20 mouse cellular contexts compared by ENCODE assay signal in genomic region chr3:121957606-121958344, GRCm38 (mm10). TPM values are rescaled to one million over a fixed set of nuclear protein-coding genes. Genes with fewer than 3 reads are reported as not detected.
A peak's percentile ranks its signal among the peaks of the same experiment; 100 is the strongest.
DNase-seq lines count a peak whose midpoint lies in the region; ATAC-seq lines count a peak whose summit lies in the region.
"Had no signal": no experiment of that assay in that cellular context is flagged by ENCODE, and none has a peak within 500 bp of the region (broad histone marks: within the 10 kb centered on the region; RNA-seq: fewer than 3 reads in every experiment).

No protein-coding gene starts in this region.

- no peaks in the 10 kb centered on the region for H3K9me3 ChIP-seq in forebrain, embryonic 16.5 days (ENCODE audit: control insufficient read depth, low read length)
- H3K9me3 ChIP-seq in forebrain, embryonic 11.5 days (ENCODE audit: control insufficient read depth, low read length) = peaks cover 2% of the 10 kb centered on the region; the same call in 1 of the 2 replicates
- H3K9me3 ChIP-seq in hindbrain, embryonic 12.5 days (replicated peaks) = no peaks in the 10 kb centered on the region
- H3K9me3 ChIP-seq: hindbrain, embryonic 13.5 days; intestine, embryonic 15.5 days had no signal

- H3K4me2 ChIP-seq in forebrain, embryonic 16.5 days (ENCODE audit: low read length) = no peak overlapping the region
- H3K4me2 ChIP-seq in forebrain, embryonic 11.5 days (ENCODE audit: low read depth, low read length, severe bottlenecking) = no peak overlapping the region
- no peak overlapping the region for H3K4me2 ChIP-seq in hindbrain, embryonic 12.5 days (replicated peaks)
- H3K4me2 ChIP-seq: heart, embryonic 11.5 days; hindbrain, embryonic 13.5 days; intestine, embryonic 15.5 days had no signal

- no peaks in the 10 kb centered on the region for H3K36me3 ChIP-seq in forebrain, embryonic 16.5 days (ENCODE audit: control insufficient read depth, insufficient read depth)
- no peaks in the 10 kb centered on the region for H3K36me3 ChIP-seq in forebrain, embryonic 11.5 days (ENCODE audit: control insufficient read depth, insufficient read depth, low read length)
- H3K36me3 ChIP-seq in hindbrain, embryonic 12.5 days = no peaks in the 10 kb centered on the region
- H3K36me3 ChIP-seq: hindbrain, embryonic 13.5 days; intestine, embryonic 15.5 days had no signal

- peaks cover 5% of the 10 kb centered on the region; the same call in 1 of the 2 replicates for H3K4me1 ChIP-seq in forebrain, embryonic 16.5 days (replicated peaks; ENCODE audit: control insufficient read depth, insufficient read depth, low read length)
- H3K4me1 ChIP-seq in forebrain, embryonic 11.5 days (replicated peaks; ENCODE audit: control insufficient read depth, insufficient read depth, low read length) = no peaks in the 10 kb centered on the region; the same call in 1 of the 2 replicates
- H3K4me1 ChIP-seq in hindbrain, embryonic 12.5 days = peaks cover 7% of the 10 kb centered on the region; the same call in 1 of the 2 replicates

- 68% methylated on average over 2 of the region's 2 CpGs for WGBS in forebrain, embryonic 16.5 days
- WGBS in forebrain, embryonic 11.5 days = 98% methylated on average over 2 of the region's 2 CpGs
- WGBS in hindbrain, embryonic 12.5 days = 87% methylated on average over 2 of the region's 2 CpGs

- ATAC-seq in forebrain, embryonic 16.5 days = peak; percentile 29; the same call in 1 of the 2 replicates
- ATAC-seq in forebrain, embryonic 11.5 days (replicated peaks; ENCODE audit: low FRiP score) = no peak
- ATAC-seq in hindbrain, embryonic 12.5 days (ENCODE audit: low FRiP score) = no peak
- ATAC-seq: CD4-positive, CD25-positive, alpha-beta regulatory T cell, adult 4 months; hindbrain, embryonic 16.5 days; intestine, embryonic 15.5 days had no signal

- no peak overlapping the region for H3K4me3 ChIP-seq in forebrain, embryonic 16.5 days (replicated peaks; ENCODE audit: low read length)
- no peak overlapping the region for H3K4me3 ChIP-seq in forebrain, embryonic 11.5 days (ENCODE audit: low read depth, low read length)
- no peak overlapping the region for H3K4me3 ChIP-seq in hindbrain, embryonic 12.5 days
- H3K4me3 ChIP-seq: gastrocnemius, adult 2 months; hindbrain, embryonic 13.5 days; intestine, embryonic 15.5 days had no signal

- no peak overlapping the region for H3K27ac ChIP-seq in forebrain, embryonic 16.5 days (ENCODE audit: low read length)
- H3K27ac ChIP-seq in forebrain, embryonic 11.5 days (ENCODE audit: low read depth, low read length) = no peak overlapping the region
- no peak overlapping the region for H3K27ac ChIP-seq in hindbrain, embryonic 12.5 days
- H3K27ac ChIP-seq: gastrocnemius, adult 2 months; hindbrain, embryonic 13.5 days; intestine, embryonic 15.5 days had no signal

- H3K27me3 ChIP-seq in forebrain, embryonic 16.5 days (replicated peaks; ENCODE audit: control insufficient read depth, insufficient read depth, low read length) = peaks cover 8% of the 10 kb centered on the region
- peaks cover 10% of the 10 kb centered on the region for H3K27me3 ChIP-seq in forebrain, embryonic 11.5 days (ENCODE audit: control insufficient read depth, insufficient read depth, low read length)
- H3K27me3 ChIP-seq in hindbrain, embryonic 12.5 days = peaks cover 26% of the 10 kb centered on the region
- H3K27me3 ChIP-seq: intestine, embryonic 15.5 days had no signal

- DNase-seq in forebrain, embryonic 11.5 days (ENCODE audit: low spot score) = no peak
- peak; percentile 7 for DNase-seq in layer of hippocampus, adult 9-11 months
- DNase-seq in layer of hippocampus, postnatal 14 days (ENCODE audit: low spot score in 2 of 2) = no peak
- peak; percentile 36 for DNase-seq in right cerebral cortex, adult 18-20 months
- no peak for DNase-seq in right cerebral cortex, postnatal 25 days
- DNase-seq in telencephalon, adult 2 months (ENCODE audit: low read depth, low spot score) = peak; percentile 84
- DNase-seq: adrenal gland, adult 2 months; adrenal gland, postnatal 14 days; cerebellum, adult 18-20 months; cerebellum, adult 9-10 months; cerebellum, postnatal 14 days; gastrocnemius, adult 2 months; gastrocnemius, postnatal 14 days had no signal

- H3K9ac ChIP-seq in forebrain, embryonic 16.5 days (replicated peaks; ENCODE audit: low read depth, low read length) = no peak overlapping the region
- no peak overlapping the region for H3K9ac ChIP-seq in forebrain, embryonic 11.5 days (ENCODE audit: low read length)
- no peak overlapping the region for H3K9ac ChIP-seq in hindbrain, embryonic 12.5 days
- H3K9ac ChIP-seq: hindbrain, embryonic 13.5 days; intestine, embryonic 15.5 days had no signal

RNA-seq across cellular contexts. Expression of gene Arhgap29, which starts 5.4 kb away (rescaled TPM):
- polyA plus RNA-seq in forebrain, embryonic 16.5 days (2015; fragmentation: Nextera tagmentation; extraction: Ambion mirVana) = 18.3 and 27.8 TPM in 2 replicates
- polyA plus RNA-seq in forebrain, embryonic 11.5 days (2014; fragmentation: Nextera tagmentation; extraction: Ambion mirVana) = 31.0 and 35.0 TPM in 2 replicates
- total RNA-seq in layer of hippocampus, postnatal 14 days (2021) = 10 to 100 TPM; 17.5 to 22.6 TPM
- polyA plus RNA-seq in hindbrain, embryonic 12.5 days (2016; fragmentation: Nextera tagmentation; extraction: Ambion mirVana) = 41.5 and 50.6 TPM in 2 replicates

Comparison
In these comparisons a context has a peak if more than half of its experiments do, and no peak if none do; other contexts are left out.
1. DNase-seq: peak in layer of hippocampus, adult 9-11 months (single experiment), right cerebral cortex, adult 18-20 months (single experiment) and telencephalon, adult 2 months (single experiment); none in forebrain, embryonic 11.5 days (single experiment), layer of hippocampus, postnatal 14 days (0 of 2) and right cerebral cortex, postnatal 25 days (single experiment).